Mouse (Mus musculus): ENCODE results near the gene Sytl3. TPM values are rescaled to one million over a fixed set of nuclear protein-coding genes. Genes with fewer than 3 reads are reported as not detected.
A peak's percentile ranks its signal among the peaks of the same experiment; 100 is the strongest.

Sytl3 gene
- polyA plus RNA-seq, 1 experiment from 2014 or later = 0.21 TPM

GRCm38 (mm10) chr17:6739266-6739665 is 80.4 kb downstream of the Sytl3 start:
- TF ChIP-seq EP300 (IDR thresholded peaks at IDR 0.05; ENCODE audit: low read depth) (no peak), CTCF (IDR thresholded peaks at IDR 0.05; ENCODE audit: low read depth) (0 out of 2 replicates have a peak, but pooled peaks have one; percentile 15)
- Histone ChIP-seq H3K27me3 (ENCODE audit: insufficient read depth, low read length) (no peaks in the 10 kb centered on the region), H3K36me3 (replicated peaks; ENCODE audit: insufficient read depth, low read length) (peaks cover 43% of the 10 kb centered on the region), H3K4me3 (ENCODE audit: low read depth, low read length) (no peak overlapping the region), H3K9ac (replicated peaks) (no peak overlapping the region), H3K4me2 (ENCODE audit: low read depth, low read length) (no peak overlapping the region), H3K9me3 (ENCODE audit: low read length) (no peaks in the 10 kb centered on the region), H3K27ac (ENCODE audit: low read depth) (no peak overlapping the region), H3K4me1 (ENCODE audit: insufficient read depth) (peaks cover 22% of the 10 kb centered on the region)
- ATAC-seq = no peak
- DNase-seq = no peak
- 82% methylated on average over 13 of the region's 13 CpGs for WGBS (ENCODE audit: insufficient replicate concordance)

- Histone ChIP-seq H3K36me3 (replicated peaks; ENCODE audit: insufficient read depth, low read length) (peaks cover 47% of the 10 kb centered on the region), H3K9ac (replicated peaks) (no peak overlapping the region), H3K4me3 (ENCODE audit: low read depth, low read length) (no peak overlapping the region), H3K4me2 (ENCODE audit: low read depth, low read length) (no peak overlapping the region), H3K4me1 (ENCODE audit: insufficient read depth) (peaks cover 26% of the 10 kb centered on the region), H3K27ac (ENCODE audit: low read depth) (no peak overlapping the region), H3K27me3 (ENCODE audit: insufficient read depth, low read length) (no peaks in the 10 kb centered on the region), H3K9me3 (ENCODE audit: low read length) (no peaks in the 10 kb centered on the region)
- 90% methylated on average over 15 of the region's 15 CpGs for WGBS (ENCODE audit: insufficient replicate concordance)
- no peak for ATAC-seq
- TF ChIP-seq EP300 (IDR thresholded peaks at IDR 0.05; ENCODE audit: low read depth) = no peak
- TF ChIP-seq CTCF (IDR thresholded peaks at IDR 0.05; ENCODE audit: low read depth) = no peak
- peak; percentile 10 for DNase-seq
Measured at GRCm38 (mm10) chr17:6739756-6740155, 80.9 kb downstream of the Sytl3 start.

- H3K27me3 ChIP-seq (ENCODE audit: insufficient read depth, low read length) = no peaks in the 10 kb centered on the region
- TF ChIP-seq CTCF (IDR thresholded peaks at IDR 0.05; ENCODE audit: low read depth) (no peak), EP300 (IDR thresholded peaks at IDR 0.05; ENCODE audit: low read depth) (no peak)
- H3K36me3 ChIP-seq (replicated peaks; ENCODE audit: insufficient read depth, low read length) = peaks cover 51% of the 10 kb centered on the region
- H3K4me2 ChIP-seq (ENCODE audit: low read depth, low read length) = no peak overlapping the region
- H3K27ac ChIP-seq (ENCODE audit: low read depth) = no peak overlapping the region
- ATAC-seq (no peak), DNase-seq (no peak)
- H3K4me3 ChIP-seq (ENCODE audit: low read depth, low read length) = no peak overlapping the region
- WGBS (ENCODE audit: insufficient replicate concordance) = 87% methylated on average over 19 of the region's 19 CpGs
- no peak overlapping the region for H3K9ac ChIP-seq (replicated peaks)
- peaks cover 27% of the 10 kb centered on the region for H3K4me1 ChIP-seq (ENCODE audit: insufficient read depth)
- no peaks in the 10 kb centered on the region for H3K9me3 ChIP-seq (ENCODE audit: low read length)
Measured at GRCm38 (mm10) chr17:6740331-6741170, 81.7 kb downstream of the Sytl3 start.

GRCm38 (mm10) chr17:6741271-6741670 is 82.4 kb downstream of the Sytl3 start:
- no peak overlapping the region for H3K4me3 ChIP-seq (ENCODE audit: low read depth, low read length)
- DNase-seq = no peak
- no peak for ATAC-seq
- 82% methylated on average over 12 of the region's 12 CpGs for WGBS (ENCODE audit: insufficient replicate concordance)
- H3K4me2 ChIP-seq (ENCODE audit: low read depth, low read length) = no peak overlapping the region
- peaks cover 56% of the 10 kb centered on the region for H3K36me3 ChIP-seq (replicated peaks; ENCODE audit: insufficient read depth, low read length)
- no peaks in the 10 kb centered on the region for H3K27me3 ChIP-seq (ENCODE audit: insufficient read depth, low read length)
- H3K9me3 ChIP-seq (ENCODE audit: low read length) = no peaks in the 10 kb centered on the region
- TF ChIP-seq CTCF (IDR thresholded peaks at IDR 0.05; ENCODE audit: low read depth) = no peak
- TF ChIP-seq EP300 (IDR thresholded peaks at IDR 0.05; ENCODE audit: low read depth) = no peak
- no peak overlapping the region for H3K9ac ChIP-seq (replicated peaks)
- H3K27ac ChIP-seq (ENCODE audit: low read depth) = no peak overlapping the region
- H3K4me1 ChIP-seq (ENCODE audit: insufficient read depth) = peaks cover 30% of the 10 kb centered on the region

GRCm38 (mm10) chr17:6742083-6743038 is 83.5 kb downstream of the Sytl3 start:
- 60% methylated on average over 33 of the region's 33 CpGs for WGBS (ENCODE audit: insufficient replicate concordance)
- peak; percentile 6; the same call in 1 of the 2 replicates for ATAC-seq
- TF ChIP-seq EP300 (IDR thresholded peaks at IDR 0.05; ENCODE audit: low read depth) (no peak), CTCF (IDR thresholded peaks at IDR 0.05; ENCODE audit: low read depth) (no peak)

More at GRCm38 (mm10) chr17:6742083-6743038, 83.5 kb downstream of the Sytl3 start:
- H3K9ac ChIP-seq (replicated peaks) = no peak overlapping the region
- H3K27me3 ChIP-seq (ENCODE audit: insufficient read depth, low read length) = no peaks in the 10 kb centered on the region
- H3K4me1 ChIP-seq (ENCODE audit: insufficient read depth) = peaks cover 35% of the 10 kb centered on the region
- H3K4me2 ChIP-seq (ENCODE audit: low read depth, low read length) = peak overlapping the region; percentile 23; the same call in 1 of the 2 replicates
- peak overlapping the region; percentile 41; the same call in 1 of the 2 replicates for H3K27ac ChIP-seq (ENCODE audit: low read depth)
- no peaks in the 10 kb centered on the region for H3K9me3 ChIP-seq (ENCODE audit: low read length)
- H3K4me3 ChIP-seq (ENCODE audit: low read depth, low read length) = no peak overlapping the region
- H3K36me3 ChIP-seq (replicated peaks; ENCODE audit: insufficient read depth, low read length) = peaks cover 58% of the 10 kb centered on the region
- DNase-seq = peak; percentile 68
